Mouse (Mus musculus): ENCODE measurements around the gene Zkscan5. TPM values are rescaled to one million over a fixed set of nuclear protein-coding genes. Genes with fewer than 3 reads are reported as not detected.
A peak's percentile ranks its signal among the peaks of the same experiment; 100 is the strongest.
"Not testable (repeated sequence)": the region's sequence is repeated elsewhere in the genome, so short reads cannot be mapped to it uniquely, and the experiment has no call there.

Zkscan5 gene
- polyA plus RNA-seq, 1 experiment from 2014 or later, result 16.2 TPM

GRCm38 (mm10) chr5:145191962-145192361, 12.4 kb upstream of the Zkscan5 start, which contains the start of gene Atp5j2:
Gene Atp5j2 (minus strand): TSS chr5:145192062.
- no peaks in the 10 kb centered on the region for H3K9me3 ChIP-seq
- peaks cover 24% of the 10 kb centered on the region for H3K36me3 ChIP-seq (replicated peaks)
- no peaks in the 10 kb centered on the region for H3K27me3 ChIP-seq (replicated peaks)
- peak within 1 kb of the TSS; percentile 85 for H3K9ac ChIP-seq
- peak within 1 kb of the TSS; percentile 69 for H3K4me2 ChIP-seq
- H3K4me1 ChIP-seq, result peaks cover 24% of the 10 kb centered on the region
- peak within 1 kb of the TSS; percentile 79 for H3K27ac ChIP-seq
- 75% methylated on average over 2 of the region's 2 CpGs for WGBS
- 0 out of 2 replicates have a peak, but pooled peaks have one; percentile 9 for ATAC-seq (replicated peaks)
- H3K4me3 ChIP-seq, result peak within 1 kb of the TSS; percentile 80

DNA sequence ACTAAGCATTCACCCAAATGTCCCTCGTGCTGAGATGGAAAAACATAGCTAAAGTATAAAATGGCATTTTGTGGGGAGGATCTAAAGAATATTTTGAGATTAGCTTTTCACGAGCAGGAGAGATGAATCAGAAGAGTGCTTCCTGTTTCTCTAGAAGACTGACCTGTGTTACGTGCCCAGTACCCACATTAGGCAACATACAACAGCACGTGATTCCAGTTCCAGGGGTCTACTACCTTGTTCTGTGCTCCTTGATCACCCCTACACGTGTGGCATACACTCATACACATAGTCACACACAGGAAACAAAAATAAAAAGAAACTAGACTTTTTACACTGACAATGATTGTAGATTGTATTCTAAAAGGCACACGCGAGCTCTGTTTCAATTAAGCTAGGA, 4.0 kb upstream of the Zkscan5 start:
- Histone ChIP-seq H3K36me3 (replicated peaks) (peaks cover 15% of the 10 kb centered on the region), H3K27me3 (replicated peaks) (no peaks in the 10 kb centered on the region), H3K9ac (no peak overlapping the region), H3K4me3 (peak overlapping the region; percentile 75; the same call in 1 of the 2 replicates), H3K9me3 (no peaks in the 10 kb centered on the region), H3K4me1 (peaks cover 24% of the 10 kb centered on the region), H3K27ac (no peak overlapping the region), H3K4me2 (peak overlapping the region; percentile 96)
- ATAC-seq (replicated peaks), result no peak
- 82% methylated on average over 7 of the region's 7 CpGs for WGBS

GRCm38 (mm10) chr5:145201321-145201991, 2.9 kb upstream of the Zkscan5 start, which contains the start of gene Zkscan14:
Gene Zkscan14 (minus strand): TSS chr5:145201868.
- Histone ChIP-seq H3K36me3 (replicated peaks) (peaks cover 5% of the 10 kb centered on the region; the same call in 1 of the 2 replicates), H3K4me2 (peak within 1 kb of the TSS; percentile 96), H3K9ac (peak within 1 kb of the TSS; percentile 59), H3K4me1 (peaks cover 32% of the 10 kb centered on the region), H3K27ac (peak within 1 kb of the TSS; percentile 71), H3K4me3 (peak within 1 kb of the TSS; percentile 75), H3K27me3 (replicated peaks) (no peaks in the 10 kb centered on the region), H3K9me3 (no peaks in the 10 kb centered on the region)
- peak; percentile 9; the same call in 1 of the 2 replicates for ATAC-seq (replicated peaks)
- WGBS, result 2% methylated on average over 37 of the region's 37 CpGs

DNA sequence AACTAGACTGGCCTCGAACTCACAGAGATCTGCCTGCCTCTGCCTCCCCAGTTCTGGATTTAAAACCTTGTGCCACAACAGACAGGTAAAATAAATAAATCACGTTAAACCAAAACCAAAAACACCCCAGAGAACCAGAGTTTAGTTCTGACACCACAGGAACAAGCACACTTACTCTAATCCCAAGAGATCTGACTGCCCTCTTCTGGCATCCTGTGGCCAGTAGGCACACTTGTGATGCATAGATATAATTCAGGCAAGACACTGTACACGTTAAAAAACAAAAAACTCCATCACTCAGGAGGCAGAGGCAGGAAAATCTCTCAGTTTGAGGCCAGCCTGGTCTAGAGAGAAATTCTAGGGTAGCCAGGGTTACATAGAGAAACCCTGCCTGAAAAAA, 1.9 kb upstream of the Zkscan5 start:
- Histone ChIP-seq H3K4me2 (no peak overlapping the region), H3K27ac (no peak overlapping the region), H3K4me3 (no peak overlapping the region), H3K9ac (no peak overlapping the region), H3K9me3 (no peaks in the 10 kb centered on the region), H3K27me3 (replicated peaks) (no peaks in the 10 kb centered on the region), H3K4me1 (peaks cover 32% of the 10 kb centered on the region), H3K36me3 (replicated peaks) (peaks cover 3% of the 10 kb centered on the region; the same call in 1 of the 2 replicates)
- no peak for ATAC-seq (replicated peaks)
- 55% methylated on average over 3 of the region's 3 CpGs for WGBS

DNA sequence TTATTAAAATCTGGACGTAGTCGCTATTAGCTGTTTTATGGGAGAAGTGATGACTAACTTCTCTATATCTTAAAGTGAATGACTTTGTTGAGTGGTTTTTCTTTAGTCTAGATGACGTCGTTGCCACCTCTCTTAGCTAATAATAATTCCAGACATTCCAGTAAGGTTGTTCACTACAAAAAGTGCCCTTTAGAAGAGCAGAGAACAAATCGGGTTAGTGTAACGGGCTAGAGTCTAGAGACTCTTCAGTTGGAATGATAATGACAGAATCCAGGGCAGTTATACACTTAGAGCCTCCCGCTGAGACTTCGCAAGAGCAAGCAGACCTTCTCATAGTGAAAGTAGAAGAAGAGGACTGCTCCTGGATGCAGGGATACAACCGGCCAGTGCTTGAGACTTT, 679 bp downstream of the Zkscan5 start:
- 22% methylated on average over 9 of the region's 9 CpGs for WGBS
- no peak for ATAC-seq (replicated peaks)
- Histone ChIP-seq H3K27me3 (replicated peaks) (no peaks in the 10 kb centered on the region), H3K27ac (no peak overlapping the region), H3K36me3 (replicated peaks) (peaks cover 4% of the 10 kb centered on the region; the same call in 1 of the 2 replicates), H3K9ac (peak overlapping the region; percentile 37; the same call in 1 of the 2 replicates), H3K4me1 (peaks cover 28% of the 10 kb centered on the region), H3K9me3 (no peaks in the 10 kb centered on the region), H3K4me2 (peak overlapping the region; percentile 53), H3K4me3 (peak overlapping the region; percentile 49)

GRCm38 (mm10) chr5:145207385-145207784, 3.0 kb downstream of the Zkscan5 start:
- 99% methylated on average over 6 of the region's 6 CpGs for WGBS
- Histone ChIP-seq H3K4me3 (no peak overlapping the region), H3K4me2 (no peak overlapping the region), H3K27me3 (replicated peaks) (no peaks in the 10 kb centered on the region), H3K9ac (no peak overlapping the region), H3K4me1 (peaks cover 15% of the 10 kb centered on the region), H3K36me3 (replicated peaks) (peaks cover 14% of the 10 kb centered on the region), H3K27ac (no peak overlapping the region), H3K9me3 (no peaks in the 10 kb centered on the region)
- no peak for ATAC-seq (replicated peaks)

GRCm38 (mm10) chr5:145207954-145208353, 3.6 kb downstream of the Zkscan5 start:
- peaks cover 14% of the 10 kb centered on the region for H3K36me3 ChIP-seq (replicated peaks)
- H3K4me3 ChIP-seq, result no peak overlapping the region
- 84% methylated on average over 6 of the region's 6 CpGs for WGBS
- no peaks in the 10 kb centered on the region for H3K9me3 ChIP-seq
- peaks cover 15% of the 10 kb centered on the region for H3K4me1 ChIP-seq
- ATAC-seq (replicated peaks), result no peak
- no peak overlapping the region for H3K9ac ChIP-seq
- no peak overlapping the region for H3K4me2 ChIP-seq
- H3K27ac ChIP-seq, result no peak overlapping the region
- H3K27me3 ChIP-seq (replicated peaks), result no peaks in the 10 kb centered on the region

- not testable (repeated sequence) for H3K4me3 ChIP-seq; H3K9ac ChIP-seq; H3K9me3 ChIP-seq; H3K27me3 ChIP-seq (replicated peaks); H3K27ac ChIP-seq; H3K4me2 ChIP-seq; ATAC-seq (replicated peaks)
- Histone ChIP-seq H3K4me1 (peaks cover 15% of the 10 kb centered on the region), H3K36me3 (replicated peaks) (peaks cover 14% of the 10 kb centered on the region)
- 48% methylated on average over 11 of the region's 11 CpGs for WGBS
These were observed 4.0 kb downstream of the Zkscan5 start for GRCm38 (mm10) chr5:145208391-145208790.

GRCm38 (mm10) chr5:145211340-145211739, 7.0 kb downstream of the Zkscan5 start:
- WGBS, result 99% methylated on average over 4 of the region's 4 CpGs
- Histone ChIP-seq H3K4me1 (no peaks in the 10 kb centered on the region), H3K4me3 (no peak overlapping the region), H3K9ac (no peak overlapping the region), H3K27me3 (replicated peaks) (no peaks in the 10 kb centered on the region), H3K36me3 (replicated peaks) (peaks cover 23% of the 10 kb centered on the region), H3K9me3 (no peaks in the 10 kb centered on the region), H3K27ac (no peak overlapping the region), H3K4me2 (no peak overlapping the region)
- ATAC-seq (replicated peaks), result no peak

- Histone ChIP-seq H3K4me2 (no peak overlapping the region), H3K36me3 (replicated peaks) (peaks cover 23% of the 10 kb centered on the region), H3K27ac (no peak overlapping the region), H3K4me1 (no peaks in the 10 kb centered on the region), H3K27me3 (replicated peaks) (no peaks in the 10 kb centered on the region), H3K4me3 (no peak overlapping the region), H3K9me3 (no peaks in the 10 kb centered on the region), H3K9ac (no peak overlapping the region)
- ATAC-seq (replicated peaks), result no peak
- WGBS, result 93% methylated on average over 4 of the region's 4 CpGs
These were observed 7.9 kb downstream of the Zkscan5 start for GRCm38 (mm10) chr5:145212216-145212615.

GRCm38 (mm10) chr5:145213505-145213904, 9.1 kb downstream of the Zkscan5 start:
- no peak for ATAC-seq (replicated peaks)
- 92% methylated on average over 3 of the region's 3 CpGs for WGBS
- Histone ChIP-seq H3K27ac (no peak overlapping the region), H3K36me3 (replicated peaks) (peaks cover 26% of the 10 kb centered on the region), H3K4me1 (no peaks in the 10 kb centered on the region), H3K9me3 (no peaks in the 10 kb centered on the region), H3K27me3 (replicated peaks) (no peaks in the 10 kb centered on the region), H3K4me3 (no peak overlapping the region), H3K9ac (no peak overlapping the region), H3K4me2 (no peak overlapping the region)

- H3K4me2 ChIP-seq, result no peak overlapping the region
- no peaks in the 10 kb centered on the region for H3K9me3 ChIP-seq
- no peak overlapping the region for H3K27ac ChIP-seq
- no peak overlapping the region for H3K4me3 ChIP-seq
- no peaks in the 10 kb centered on the region for H3K4me1 ChIP-seq
- no peaks in the 10 kb centered on the region for H3K27me3 ChIP-seq (replicated peaks)
- no peak overlapping the region for H3K9ac ChIP-seq
- WGBS, result 66% methylated on average over 4 of the region's 4 CpGs
- H3K36me3 ChIP-seq (replicated peaks), result peaks cover 32% of the 10 kb centered on the region
- no peak for ATAC-seq (replicated peaks)
These were observed 10.3 kb downstream of the Zkscan5 start for GRCm38 (mm10) chr5:145214679-145215078.

DNA sequence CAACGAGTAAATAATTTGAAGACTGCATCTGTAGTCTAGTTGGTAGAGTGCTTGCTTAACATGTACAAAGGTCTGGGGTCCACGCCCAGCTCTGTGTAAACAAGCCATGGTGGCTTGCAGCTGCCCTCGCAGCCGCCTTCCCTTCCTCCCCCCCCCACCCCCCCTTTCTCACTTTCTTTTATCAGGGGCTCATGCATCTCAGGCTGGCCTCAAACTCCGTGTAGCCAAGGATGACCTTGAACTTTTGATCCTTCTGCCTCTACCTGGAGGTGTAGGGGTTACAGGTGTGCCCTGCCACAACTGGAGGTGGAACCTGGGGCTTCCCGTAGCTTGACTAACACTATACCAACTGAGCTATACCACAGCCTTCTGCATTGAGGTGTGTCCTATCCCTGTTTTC, 13.4 kb downstream of the Zkscan5 start:
- Histone ChIP-seq H3K27me3 (replicated peaks) (no peaks in the 10 kb centered on the region), H3K9me3 (no peaks in the 10 kb centered on the region), H3K36me3 (replicated peaks) (peaks cover 42% of the 10 kb centered on the region), H3K27ac (no peak overlapping the region), H3K4me3 (no peak overlapping the region), H3K9ac (no peak overlapping the region), H3K4me1 (no peaks in the 10 kb centered on the region), H3K4me2 (no peak overlapping the region)
- ATAC-seq (replicated peaks), result no peak
- WGBS, result 84% methylated on average over 6 of the region's 6 CpGs
